Mouse (Mus musculus): ENCODE measurements around the gene Nell2. TPM values are rescaled to one million over a fixed set of nuclear protein-coding genes. Genes with fewer than 3 reads are reported as not detected.

Nell2 gene
- polyA plus RNA-seq, 1 experiment = 0.62 TPM

GRCm38 (mm10) chr15:95431156-95431799 is 97.1 kb downstream of the Nell2 start:
- H3K4me3 ChIP-seq (ENCODE audit: insufficient read depth, poor library complexity, severe bottlenecking) = no peak overlapping the region
- H3K79me2 ChIP-seq (ENCODE audit: control insufficient read depth, insufficient read depth) = no peaks in the 10 kb centered on the region
- TF ChIP-seq FOSL1 (IDR thresholded peaks at IDR 0.05; ENCODE audit: insufficient read depth, low read length, poor library complexity, severe bottlenecking) (no peak), CEBPB (IDR thresholded peaks at IDR 0.05; ENCODE audit: low read depth) (no peak), MYOD1 (IDR thresholded peaks at IDR 0.05; ENCODE audit: control insufficient read depth, insufficient read length, low read depth) (no peak), USF1 (IDR thresholded peaks at IDR 0.05; ENCODE audit: low read depth) (no peak), MAX (IDR thresholded peaks at IDR 0.05) (no peak), CTCF (IDR thresholded peaks at IDR 0.05; ENCODE audit: control insufficient read depth, insufficient read depth, insufficient read length) (no peak), MYOG (IDR thresholded peaks at IDR 0.05; ENCODE audit: control insufficient read depth, extremely low read depth, insufficient read length) (no peak)

DNA sequence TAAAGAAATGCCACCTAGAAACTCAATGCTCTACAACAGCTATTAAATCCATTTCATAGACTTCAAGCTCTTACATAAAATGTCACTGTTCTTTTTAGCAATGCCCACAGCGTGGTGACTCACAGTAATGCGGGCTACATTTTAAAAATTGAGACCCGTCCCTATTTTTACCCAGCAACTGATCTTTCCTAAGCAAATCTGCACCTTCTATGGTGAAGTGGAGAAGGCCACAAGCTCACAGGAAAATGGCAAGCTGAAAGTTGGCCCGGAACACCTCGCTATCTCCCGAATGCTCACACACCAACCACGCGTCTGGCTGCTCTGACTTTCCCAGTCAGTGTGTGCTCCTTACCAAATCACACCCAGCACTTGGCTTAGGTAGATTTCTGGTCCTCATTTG is 98.4 kb downstream of the Nell2 start:
- no peak for TF ChIP-seq MYOD1 (IDR thresholded peaks at IDR 0.05; ENCODE audit: control insufficient read depth, insufficient read length, low read depth)
- TF ChIP-seq MAX (IDR thresholded peaks at IDR 0.05) = no peak
- no peak for TF ChIP-seq CEBPB (IDR thresholded peaks at IDR 0.05; ENCODE audit: low read depth)
- no peak for TF ChIP-seq CTCF (IDR thresholded peaks at IDR 0.05; ENCODE audit: control insufficient read depth, insufficient read depth, insufficient read length)
- no peak for TF ChIP-seq MYOG (IDR thresholded peaks at IDR 0.05; ENCODE audit: control insufficient read depth, extremely low read depth, insufficient read length)
- no peak for TF ChIP-seq FOSL1 (IDR thresholded peaks at IDR 0.05; ENCODE audit: insufficient read depth, low read length, poor library complexity, severe bottlenecking)
- TF ChIP-seq USF1 (IDR thresholded peaks at IDR 0.05; ENCODE audit: low read depth) = no peak
- H3K27me3 ChIP-seq (ENCODE audit: control insufficient read depth, insufficient read depth, insufficient read length) = peaks cover 4% of the 10 kb centered on the region
- H3K79me3 ChIP-seq (ENCODE audit: low read depth) = no peaks in the 10 kb centered on the region
- H3K4me3 ChIP-seq (ENCODE audit: insufficient read depth, poor library complexity, severe bottlenecking) = no peak overlapping the region
- H3ac ChIP-seq (ENCODE audit: control insufficient read depth, insufficient read length, low read depth) = no peak overlapping the region
- H3K79me2 ChIP-seq (ENCODE audit: control insufficient read depth, insufficient read depth) = no peaks in the 10 kb centered on the region
- H3K36me3 ChIP-seq (ENCODE audit: control insufficient read depth, insufficient read depth) = no peaks in the 10 kb centered on the region

More at GRCm38 (mm10) chr15:95431156-95431799, 97.1 kb downstream of the Nell2 start:
- no peaks in the 10 kb centered on the region for H3K79me3 ChIP-seq (ENCODE audit: low read depth)
- H3K36me3 ChIP-seq (ENCODE audit: control insufficient read depth, insufficient read depth) = no peaks in the 10 kb centered on the region
- peaks cover 4% of the 10 kb centered on the region for H3K27me3 ChIP-seq (ENCODE audit: control insufficient read depth, insufficient read depth, insufficient read length)
- H3ac ChIP-seq (ENCODE audit: control insufficient read depth, insufficient read length, low read depth) = no peak overlapping the region

GRCm38 (mm10) chr15:95428003-95428663 is 100.2 kb downstream of the Nell2 start:
- TF ChIP-seq MYOG (IDR thresholded peaks at IDR 0.05; ENCODE audit: control insufficient read depth, extremely low read depth, insufficient read length) (no peak), CEBPB (IDR thresholded peaks at IDR 0.05; ENCODE audit: low read depth) (no peak), USF1 (IDR thresholded peaks at IDR 0.05; ENCODE audit: low read depth) (no peak), MAX (IDR thresholded peaks at IDR 0.05) (no peak), CTCF (IDR thresholded peaks at IDR 0.05; ENCODE audit: control insufficient read depth, insufficient read depth, insufficient read length) (no peak), FOSL1 (IDR thresholded peaks at IDR 0.05; ENCODE audit: insufficient read depth, low read length, poor library complexity, severe bottlenecking) (no peak), MYOD1 (IDR thresholded peaks at IDR 0.05; ENCODE audit: control insufficient read depth, insufficient read length, low read depth) (no peak)

GRCm38 (mm10) chr15:95425085-95425484 is 103.3 kb downstream of the Nell2 start:
- peaks cover 13% of the 10 kb centered on the region for H3K27me3 ChIP-seq (ENCODE audit: control insufficient read depth, insufficient read depth, insufficient read length)
- H3K79me3 ChIP-seq (ENCODE audit: low read depth) = no peaks in the 10 kb centered on the region
- H3K4me3 ChIP-seq (ENCODE audit: insufficient read depth, poor library complexity, severe bottlenecking) = no peak overlapping the region
- no peak overlapping the region for H3ac ChIP-seq (ENCODE audit: control insufficient read depth, insufficient read length, low read depth)
- H3K36me3 ChIP-seq (ENCODE audit: control insufficient read depth, insufficient read depth) = no peaks in the 10 kb centered on the region
- no peak for TF ChIP-seq MYOG (IDR thresholded peaks at IDR 0.05; ENCODE audit: control insufficient read depth, extremely low read depth, insufficient read length)
- no peak for TF ChIP-seq MYOD1 (IDR thresholded peaks at IDR 0.05; ENCODE audit: control insufficient read depth, insufficient read length, low read depth)
- TF ChIP-seq CTCF (IDR thresholded peaks at IDR 0.05; ENCODE audit: control insufficient read depth, insufficient read depth, insufficient read length) = no peak
- no peak for TF ChIP-seq FOSL1 (IDR thresholded peaks at IDR 0.05; ENCODE audit: insufficient read depth, low read length, poor library complexity, severe bottlenecking)
- TF ChIP-seq CEBPB (IDR thresholded peaks at IDR 0.05; ENCODE audit: low read depth) = no peak
- TF ChIP-seq MAX (IDR thresholded peaks at IDR 0.05) = no peak
- no peak for TF ChIP-seq USF1 (IDR thresholded peaks at IDR 0.05; ENCODE audit: low read depth)
- no peaks in the 10 kb centered on the region for H3K79me2 ChIP-seq (ENCODE audit: control insufficient read depth, insufficient read depth)

More at GRCm38 (mm10) chr15:95428003-95428663, 100.2 kb downstream of the Nell2 start:
- Histone ChIP-seq H3K79me2 (ENCODE audit: control insufficient read depth, insufficient read depth) (no peaks in the 10 kb centered on the region), H3K36me3 (ENCODE audit: control insufficient read depth, insufficient read depth) (no peaks in the 10 kb centered on the region), H3ac (ENCODE audit: control insufficient read depth, insufficient read length, low read depth) (no peak overlapping the region), H3K4me3 (ENCODE audit: insufficient read depth, poor library complexity, severe bottlenecking) (no peak overlapping the region), H3K79me3 (ENCODE audit: low read depth) (no peaks in the 10 kb centered on the region), H3K27me3 (ENCODE audit: control insufficient read depth, insufficient read depth, insufficient read length) (peaks cover 4% of the 10 kb centered on the region)

- Histone ChIP-seq H3ac (ENCODE audit: control insufficient read depth, insufficient read length, low read depth) (no peak overlapping the region), H3K36me3 (ENCODE audit: control insufficient read depth, insufficient read depth) (no peaks in the 10 kb centered on the region), H3K79me3 (ENCODE audit: low read depth) (no peaks in the 10 kb centered on the region), H3K27me3 (ENCODE audit: control insufficient read depth, insufficient read depth, insufficient read length) (peaks cover 9% of the 10 kb centered on the region), H3K4me3 (ENCODE audit: insufficient read depth, poor library complexity, severe bottlenecking) (no peak overlapping the region), H3K79me2 (ENCODE audit: control insufficient read depth, insufficient read depth) (no peaks in the 10 kb centered on the region)
- TF ChIP-seq MYOG (IDR thresholded peaks at IDR 0.05; ENCODE audit: control insufficient read depth, extremely low read depth, insufficient read length) (no peak), MAX (IDR thresholded peaks at IDR 0.05) (no peak), CTCF (IDR thresholded peaks at IDR 0.05; ENCODE audit: control insufficient read depth, insufficient read depth, insufficient read length) (no peak), MYOD1 (IDR thresholded peaks at IDR 0.05; ENCODE audit: control insufficient read depth, insufficient read length, low read depth) (no peak), FOSL1 (IDR thresholded peaks at IDR 0.05; ENCODE audit: insufficient read depth, low read length, poor library complexity, severe bottlenecking) (no peak), CEBPB (IDR thresholded peaks at IDR 0.05; ENCODE audit: low read depth) (no peak), USF1 (IDR thresholded peaks at IDR 0.05; ENCODE audit: low read depth) (no peak)
Measured at GRCm38 (mm10) chr15:95422226-95422950, 106.0 kb downstream of the Nell2 start.
